Mouse (Mus musculus) CH12.LX (cell line): ENCODE data around the gene Txnip. TPM values are rescaled to one million over a fixed set of nuclear protein-coding genes. Genes with fewer than 3 reads are reported as not detected.
A peak's percentile ranks its signal among the peaks of the same experiment; 100 is the strongest.

ENCODE experiments used
- DNase-seq: peaks from one replicate; pipeline ENCODE4 v3.0.0-alpha.2; 2013; ENCODE audit errors: extremely low read depth
- H3K27ac ChIP-seq: 2 replicates; pipeline ENCODE4 v1.5.1; 2012; ENCODE audit warnings: low read depth, mild to moderate bottlenecking, control low read depth, moderate library complexity; ENCODE audit not compliant: insufficient read depth
- H3K27me3 ChIP-seq: replicated peaks from 2 replicates; pipeline ENCODE3; 2012; ENCODE audit warnings: inconsistent platforms
- H3K36me3 ChIP-seq, 2 experiments: replicated peaks in 1 of 2; 2 replicates each; pipeline versions ENCODE3 to v1.6.1; 2012; ENCODE audit warnings: inconsistent platforms in 1 of 2, low read length in 1 of 2, mild to moderate bottlenecking in 1 of 2, mixed read lengths in 1 of 2, moderate library complexity in 1 of 2; ENCODE audit not compliant: control insufficient read depth in 1 of 2, insufficient read depth in 1 of 2
- H3K4me1 ChIP-seq, 2 experiments: 2 replicates each; pipeline ENCODE4 v1.6.1; 2012; ENCODE audit warnings: inconsistent platforms in 1 of 2, moderate library complexity in 1 of 2; ENCODE audit not compliant: insufficient read depth in 2 of 2, control insufficient read depth in 1 of 2
- H3K4me2 ChIP-seq: 2 replicates; pipeline ENCODE4 v1.6.1; 2012; ENCODE audit warnings: low read depth, mild to moderate bottlenecking, control low read depth; ENCODE audit not compliant: poor library complexity, insufficient read depth, severe bottlenecking
- H3K4me3 ChIP-seq, 3 experiments: fragments of 150-350 bp in 1 of 3; sonication (generic) in 1 of 3; replicated peaks in 1 of 3; 2 replicates each; pipeline versions ENCODE3 to v1.5.1; 2011 to 2012; ENCODE audit warnings: low read depth in 2 of 3, low read length in 2 of 3, mild to moderate bottlenecking in 2 of 3, moderate library complexity in 2 of 3, control low read depth in 1 of 3, improper control_type of control experiment in 1 of 3, inconsistent platforms in 1 of 3, mixed read lengths in 1 of 3; ENCODE audit not compliant: poor library complexity in 1 of 3
- H3K79me2 ChIP-seq: replicated peaks from 2 replicates; pipeline ENCODE4 v1.6.1; 2012; ENCODE audit warnings: mild to moderate bottlenecking, moderate library complexity; ENCODE audit not compliant: control insufficient read depth, poor library complexity, insufficient read depth, severe bottlenecking; ENCODE audit errors: extremely low read depth
- H3K9ac ChIP-seq: 2 replicates; pipeline ENCODE4 v1.6.1; 2012; ENCODE audit warnings: low read depth, mild to moderate bottlenecking, control low read depth, moderate library complexity; ENCODE audit not compliant: insufficient read depth
- H3K9me3 ChIP-seq: replicated peaks from 2 replicates; pipeline ENCODE3; 2012; ENCODE audit warnings: low read length, inconsistent platforms, mixed read lengths
- BHLHE40 ChIP-seq: IDR thresholded peaks from 2 replicates; pipeline ENCODE4 v1.6.1; 2011; ENCODE audit warnings: mild to moderate bottlenecking, low read depth, low read length, improper control_type of control experiment
- E2F4 ChIP-seq: IDR thresholded peaks from 2 replicates; pipeline ENCODE4 v1.6.1; 2011; ENCODE audit warnings: low read depth, low read length, improper control_type of control experiment; ENCODE audit not compliant: insufficient replicate concordance
- MAFK ChIP-seq: IDR thresholded peaks from 2 replicates; pipeline ENCODE4 v1.6.1; 2011; ENCODE audit warnings: low read length, improper control_type of control experiment; ENCODE audit not compliant: insufficient replicate concordance
- MXI1 ChIP-seq: IDR thresholded peaks from 2 replicates; pipeline ENCODE4 v1.6.1; 2011; ENCODE audit warnings: mild to moderate bottlenecking, low read depth, low read length, improper control_type of control experiment
- MYC ChIP-seq: IDR thresholded peaks from 2 replicates; pipeline ENCODE4 v1.6.1; 2011; ENCODE audit warnings: low read depth, mild to moderate bottlenecking, improper control_type of control experiment, low read length
- PAX5 ChIP-seq: IDR thresholded peaks from 2 replicates; pipeline ENCODE4 v1.6.1; 2012; ENCODE audit warnings: low read length, inconsistent platforms, mixed read lengths
- RAD21 ChIP-seq: IDR thresholded peaks from 2 replicates; pipeline ENCODE4 v1.6.1; 2011; ENCODE audit warnings: low read depth, mild to moderate bottlenecking, low read length, improper control_type of control experiment, moderate library complexity
- SIN3A ChIP-seq: IDR thresholded peaks from 2 replicates; pipeline ENCODE4 v1.6.1; 2012; ENCODE audit warnings: low read length, improper control_type of control experiment, inconsistent platforms
- UBTF ChIP-seq: IDR thresholded peaks from 2 replicates; pipeline ENCODE4 v1.6.1; 2012; ENCODE audit warnings: low read depth, mild to moderate bottlenecking, inconsistent platforms, low read length, improper control_type of control experiment, moderate library complexity
- ZC3H11A ChIP-seq: IDR thresholded peaks from 2 replicates; pipeline ENCODE4 v1.6.1; 2012; ENCODE audit warnings: low read depth, mild to moderate bottlenecking, inconsistent platforms, low read length, improper control_type of control experiment
- ZNF384 ChIP-seq: IDR thresholded peaks from 2 replicates; pipeline ENCODE4 v1.6.1; 2012; ENCODE audit warnings: low read depth, low read length, improper control_type of control experiment, inconsistent platforms
- dilution Hi-C: fragments of 300-500 bp; cut with MboI; formaldehyde crosslinking; loops from 2 replicates; pipeline ENCODE4 v1.14.3; 2020; ENCODE audit warnings: low sequenced_read_pairs; ENCODE audit not compliant: extremely low pct_unique_long_range_greater_than_20kb, extremely low pct_ligation_motif_present
- in situ Hi-C: fragments of 300-500 bp; cut with MboI; formaldehyde crosslinking; loops from 3 replicates; pipeline ENCODE4 v1.14.3; 2019; ENCODE audit warnings: low sequenced_read_pairs, low pct_ligation_motif_present, low pct_unique_long_range_greater_than_20kb, mixed read lengths
- polyA plus RNA-seq: library from polyadenylated mRNA; unstranded; fragments of >175 nt; gene quantifications from 2 replicates; pipeline ENCODE4 v1.2.1, GENCODE M21; 2012; ENCODE audit warnings: low read depth; ENCODE audit not compliant: insufficient read length
- total RNA-seq, 2 experiments: library from RNA; depleted of rRNA; stranded (reverse); fragments of 300-350 nt in 1 of 2; fragments of >200 nt in 1 of 2; gene quantifications; 2 replicates each; pipeline ENCODE4 v1.2.3; 2012 to 2014

The Txnip gene
- total and polyA plus RNA-seq, 3 experiments, result 41.8 to 220 (median 76.7) TPM

DNA sequence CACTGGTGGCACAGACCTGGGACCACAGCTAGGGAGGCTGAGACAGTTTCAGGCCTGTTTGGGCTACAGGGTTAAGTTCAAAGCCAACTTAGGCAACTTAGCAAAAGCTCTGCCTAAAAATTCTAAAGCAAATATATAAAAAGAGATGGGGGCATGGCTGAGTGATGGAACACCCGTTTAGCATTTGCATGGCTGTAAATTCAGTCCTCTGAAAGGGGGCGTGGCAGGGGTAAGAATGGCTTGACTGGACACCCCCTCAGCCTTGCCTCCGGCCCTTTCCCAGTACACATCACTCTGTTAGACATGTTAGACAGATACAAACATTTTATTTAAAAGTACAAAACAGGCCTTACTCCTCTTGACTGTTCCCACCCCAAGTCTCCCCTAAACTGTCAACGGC lies 19.8 kb downstream of the Txnip start:
- H3K4me2 ChIP-seq, result peak overlapping the region; percentile 59
- H3K9me3 ChIP-seq, result no peaks in the 10 kb centered on the region
- in situ Hi-C loops (no loop called here), dilution Hi-C loops (no loop called here)
- H3K9ac ChIP-seq, result peak overlapping the region; percentile 86
- peak overlapping the region; percentile 41 to 53 (median 52) for H3K4me3 ChIP-seq
- no peaks in the 10 kb centered on the region for H3K79me2 ChIP-seq
- peaks cover 0 to 6% of the 10 kb centered on the region in 2 experiments for H3K36me3 ChIP-seq
- peak overlapping the region; percentile 81 for H3K27ac ChIP-seq
- DNase-seq, result peak; percentile 40
- peaks cover 13 to 45% of the 10 kb centered on the region in 2 experiments for H3K4me1 ChIP-seq
- H3K27me3 ChIP-seq, result no peaks in the 10 kb centered on the region
- TF ChIP-seq BHLHE40 (no peak), SIN3A (peak; percentile 4; the same call in 1 of the 2 replicates), MXI1 (peak; percentile 38; the same call in 1 of the 2 replicates)
- TF ChIP-seq, all 38 proteins: peak for 2

DNA sequence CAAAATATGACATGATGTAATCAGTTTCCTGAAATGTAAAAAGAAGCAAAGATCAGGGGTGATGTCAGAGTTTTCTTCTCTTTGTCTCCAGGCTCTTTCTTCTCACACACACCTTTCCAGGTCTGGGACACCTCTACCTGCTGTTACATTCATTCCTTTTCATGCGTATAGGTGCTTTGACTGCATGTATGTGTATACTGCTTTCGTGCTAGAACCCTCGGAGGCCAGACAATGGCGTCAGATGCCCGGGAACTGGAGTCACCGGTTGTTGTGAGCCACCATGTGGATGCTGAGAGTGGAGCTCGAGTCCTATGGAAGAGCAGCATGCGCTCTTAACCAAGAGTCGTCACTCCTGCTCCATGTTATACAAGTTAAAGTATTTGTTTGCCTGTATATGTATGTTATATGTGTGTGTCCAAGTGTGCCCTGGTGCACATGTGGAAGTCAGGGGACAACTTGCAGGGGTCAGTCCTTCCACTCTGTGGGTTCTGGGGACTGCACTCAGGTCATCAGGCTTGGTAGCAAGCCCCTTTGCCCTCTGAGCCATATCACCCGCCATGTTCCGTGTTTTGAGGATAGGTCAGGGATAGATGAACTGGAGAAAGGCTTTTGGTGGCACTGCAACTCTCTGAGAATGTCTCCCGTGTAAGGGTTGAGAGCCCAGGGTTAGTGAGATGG lies 20.9 kb downstream of the Txnip start:
- dilution Hi-C loops (no loop called here), in situ Hi-C loops (no loop called here)
- Histone ChIP-seq H3K9me3 (no peaks in the 10 kb centered on the region), H3K27ac (peak overlapping the region; percentile 50), H3K4me1 (peaks cover 13 to 45% of the 10 kb centered on the region in 2 experiments), H3K27me3 (no peaks in the 10 kb centered on the region), H3K36me3 (peaks cover 0 to 6% of the 10 kb centered on the region in 2 experiments), H3K9ac (peak overlapping the region; percentile 59), H3K79me2 (no peaks in the 10 kb centered on the region), H3K4me3 (peak overlapping the region in 1 of 3 experiments; percentile 7), H3K4me2 (no peak overlapping the region)
- TF ChIP-seq PAX5 (no peak), RAD21 (no peak), UBTF (no peak), MYC (no peak), MAFK (no peak), ZC3H11A (no peak)
- DNase-seq, result no peak

DNA sequence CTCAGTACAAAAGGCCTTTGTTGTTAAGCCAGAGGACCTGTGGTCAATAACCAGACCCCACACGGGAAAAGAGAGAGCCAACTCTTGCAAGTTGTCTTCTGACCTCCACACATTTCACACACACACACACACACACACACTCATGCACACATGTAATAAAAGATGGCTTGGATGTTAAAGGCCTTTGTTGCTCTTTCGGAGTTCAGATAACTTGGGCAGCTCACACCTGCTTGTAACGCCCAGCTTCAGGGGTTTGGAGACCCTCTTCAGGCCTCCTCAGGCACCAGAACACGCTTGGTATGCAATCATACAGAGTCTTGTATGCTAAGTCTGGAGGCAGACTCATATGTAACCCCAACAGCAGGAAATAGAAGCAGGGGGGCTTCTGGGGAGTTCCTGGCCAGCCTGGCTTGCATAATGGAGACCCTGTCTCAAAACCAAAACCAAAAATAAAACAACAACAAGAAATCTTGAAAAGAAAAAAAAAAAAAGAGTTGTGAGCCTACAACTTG lies 21.5 kb downstream of the Txnip start:
- dilution Hi-C loops (no loop called here), in situ Hi-C loops (no loop called here)
- no peaks in the 10 kb centered on the region for H3K9me3 ChIP-seq
- H3K4me3 ChIP-seq, result peak overlapping the region in 2 of 3 experiments; percentile 32 to 38
- H3K9ac ChIP-seq, result peak overlapping the region; percentile 59
- peak overlapping the region; percentile 53 for H3K4me2 ChIP-seq
- DNase-seq, result no peak
- peaks cover 13 to 45% of the 10 kb centered on the region in 2 experiments for H3K4me1 ChIP-seq
- H3K27ac ChIP-seq, result peak overlapping the region; percentile 60
- peaks cover 0 to 6% of the 10 kb centered on the region in 2 experiments for H3K36me3 ChIP-seq
- TF ChIP-seq E2F4 (no peak), SIN3A (no peak), ZNF384 (peak; percentile 33; the same call in 1 of the 2 replicates), UBTF (0 out of 2 replicates have a peak, but pooled peaks have one; percentile 0)
- no peaks in the 10 kb centered on the region for H3K27me3 ChIP-seq
- no peaks in the 10 kb centered on the region for H3K79me2 ChIP-seq
